Mouse (Mus musculus): ENCODE results near the gene Pds5b.

GRCm38 (mm10) chr5:150740597-150740996, 67.1 kb downstream of the Pds5b start:
- TF ChIP-seq GATA1 (IDR thresholded peaks at IDR 0.05; ENCODE audit: low read length) (no peak), TAL1 (IDR thresholded peaks at IDR 0.05; ENCODE audit: low read length) (no peak)

All from erythroblast, embryonic 14.5 days (primary cell).